Mouse (Mus musculus): Measurements from ENCODE around the gene Snx12. TPM values are rescaled to one million over a fixed set of nuclear protein-coding genes. Genes with fewer than 3 reads are reported as not detected.
"Not testable (repeated sequence)": the region's sequence is repeated elsewhere in the genome, so short reads cannot be mapped to it uniquely, and the experiment has no call there.

The Snx12 gene
- polyA plus RNA-seq, 1 experiment from 2014 or later = 43.3 TPM

- Histone ChIP-seq H3K9me3 (ENCODE audit: control insufficient read depth, low read length) (no peaks in the 10 kb centered on the region), H3K4me3 (ENCODE audit: low read length) (no peak overlapping the region), H3K4me2 (ENCODE audit: low read length) (no peak overlapping the region), H3K36me3 (ENCODE audit: control insufficient read depth, insufficient read depth, low read length) (no peaks in the 10 kb centered on the region), H3K9ac (ENCODE audit: low read depth, low read length) (no peak overlapping the region), H3K27ac (ENCODE audit: low read depth, low read length) (no peak overlapping the region), H3K27me3 (replicated peaks; ENCODE audit: control insufficient read depth, insufficient read depth, low read length) (no peaks in the 10 kb centered on the region), H3K4me1 (ENCODE audit: control insufficient read depth, insufficient read depth, low read depth, low read length) (no peaks in the 10 kb centered on the region)
- 46% methylated on average over 1 of the region's 1 CpGs for WGBS
- ATAC-seq = no peak
Observed at GRCm38 (mm10) chrX:101120546-101120945, 101.8 kb downstream of the Snx12 start.

- 29% methylated on average over 11 of the region's 11 CpGs for WGBS
- peak within 1 kb of the TSS; percentile 38 for H3K4me3 ChIP-seq (ENCODE audit: low read length)
- no peak for ATAC-seq
- no peaks in the 10 kb centered on the region for H3K4me1 ChIP-seq (ENCODE audit: control insufficient read depth, insufficient read depth, low read depth, low read length)
- H3K9me3 ChIP-seq (ENCODE audit: control insufficient read depth, low read length) = no peaks in the 10 kb centered on the region
- H3K27ac ChIP-seq (ENCODE audit: low read depth, low read length) = no peak within 1 kb of the TSS
- peak within 1 kb of the TSS; percentile 27 for H3K9ac ChIP-seq (ENCODE audit: low read depth, low read length)
- no peaks in the 10 kb centered on the region for H3K36me3 ChIP-seq (ENCODE audit: control insufficient read depth, insufficient read depth, low read length)
- no peaks in the 10 kb centered on the region; the same call in 1 of the 2 replicates for H3K27me3 ChIP-seq (replicated peaks; ENCODE audit: control insufficient read depth, insufficient read depth, low read length)
- H3K4me2 ChIP-seq (ENCODE audit: low read length) = peak within 1 kb of the TSS; percentile 69
Observed at GRCm38 (mm10) chrX:101085920-101086319, 136.4 kb downstream of the Snx12 start, which contains the start of gene Slc7a3. Gene Slc7a3 (minus strand): TSS chrX:101086020.

GRCm38 (mm10) chrX:101085211-101085610 is 137.2 kb downstream of the Snx12 start:
- 19% methylated on average over 7 of the region's 9 CpGs for WGBS
- peak overlapping the region; percentile 69 for H3K4me2 ChIP-seq (ENCODE audit: low read length)
- not testable (repeated sequence) for H3K27me3 ChIP-seq (replicated peaks; ENCODE audit: control insufficient read depth, insufficient read depth, low read length); H3K9me3 ChIP-seq (ENCODE audit: control insufficient read depth, low read length); H3K4me1 ChIP-seq (ENCODE audit: control insufficient read depth, insufficient read depth, low read depth, low read length); H3K27ac ChIP-seq (ENCODE audit: low read depth, low read length); H3K9ac ChIP-seq (ENCODE audit: low read depth, low read length); H3K36me3 ChIP-seq (ENCODE audit: control insufficient read depth, insufficient read depth, low read length)
- ATAC-seq = peak; percentile 69; the same call in 1 of the 2 replicates
- H3K4me3 ChIP-seq (ENCODE audit: low read length) = peak overlapping the region; percentile 38

GRCm38 (mm10) chrX:101084192-101084591 is 138.2 kb downstream of the Snx12 start:
- ATAC-seq = no peak
- Histone ChIP-seq H3K9ac (ENCODE audit: low read depth, low read length) (no peak overlapping the region), H3K36me3 (ENCODE audit: control insufficient read depth, insufficient read depth, low read length) (no peaks in the 10 kb centered on the region), H3K4me3 (ENCODE audit: low read length) (no peak overlapping the region; the same call in 1 of the 2 replicates), H3K27me3 (replicated peaks; ENCODE audit: control insufficient read depth, insufficient read depth, low read length) (no peaks in the 10 kb centered on the region; the same call in 1 of the 2 replicates), H3K4me2 (ENCODE audit: low read length) (peak overlapping the region; percentile 69), H3K9me3 (ENCODE audit: control insufficient read depth, low read length) (no peaks in the 10 kb centered on the region), H3K27ac (ENCODE audit: low read depth, low read length) (no peak overlapping the region), H3K4me1 (ENCODE audit: control insufficient read depth, insufficient read depth, low read depth, low read length) (no peaks in the 10 kb centered on the region)
- WGBS = 37% methylated on average over 2 of the region's 2 CpGs

GRCm38 (mm10) chrX:101065245-101065644 is 157.1 kb downstream of the Snx12 start:
- Histone ChIP-seq H3K9me3 (ENCODE audit: control insufficient read depth, low read length) (no peaks in the 10 kb centered on the region), H3K4me3 (ENCODE audit: low read length) (no peak overlapping the region), H3K36me3 (ENCODE audit: control insufficient read depth, insufficient read depth, low read length) (no peaks in the 10 kb centered on the region), H3K4me2 (ENCODE audit: low read length) (no peak overlapping the region), H3K4me1 (ENCODE audit: control insufficient read depth, insufficient read depth, low read depth, low read length) (no peaks in the 10 kb centered on the region), H3K27ac (ENCODE audit: low read depth, low read length) (no peak overlapping the region), H3K27me3 (replicated peaks; ENCODE audit: control insufficient read depth, insufficient read depth, low read length) (no peaks in the 10 kb centered on the region), H3K9ac (ENCODE audit: low read depth, low read length) (no peak overlapping the region)
- WGBS = 70% methylated on average over 1 of the region's 1 CpGs
- no peak for ATAC-seq

- no peak overlapping the region for H3K4me3 ChIP-seq (ENCODE audit: low read length)
- H3K4me1 ChIP-seq (ENCODE audit: control insufficient read depth, insufficient read depth, low read depth, low read length) = no peaks in the 10 kb centered on the region
- H3K27me3 ChIP-seq (replicated peaks; ENCODE audit: control insufficient read depth, insufficient read depth, low read length) = no peaks in the 10 kb centered on the region
- no peak overlapping the region for H3K27ac ChIP-seq (ENCODE audit: low read depth, low read length)
- no peak for ATAC-seq
- no peaks in the 10 kb centered on the region for H3K36me3 ChIP-seq (ENCODE audit: control insufficient read depth, insufficient read depth, low read length)
- WGBS = 47% methylated on average over 2 of the region's 2 CpGs
- H3K9ac ChIP-seq (ENCODE audit: low read depth, low read length) = no peak overlapping the region
- 0 out of 2 replicates have a peak, but pooled peaks cover 3% of the 10 kb centered on the region for H3K9me3 ChIP-seq (ENCODE audit: control insufficient read depth, low read length)
- no peak overlapping the region for H3K4me2 ChIP-seq (ENCODE audit: low read length)
Observed at GRCm38 (mm10) chrX:101063503-101063902, 158.9 kb downstream of the Snx12 start.

GRCm38 (mm10) chrX:101059541-101059940 is 162.8 kb downstream of the Snx12 start, which contains the start of gene Tex11:
Gene Tex11 (minus strand): TSS chrX:101059667.
- no peaks in the 10 kb centered on the region for H3K4me1 ChIP-seq (ENCODE audit: control insufficient read depth, insufficient read depth, low read depth, low read length)
- no peaks in the 10 kb centered on the region for H3K27me3 ChIP-seq (replicated peaks; ENCODE audit: control insufficient read depth, insufficient read depth, low read length)
- H3K27ac ChIP-seq (ENCODE audit: low read depth, low read length) = no peak within 1 kb of the TSS
- H3K4me3 ChIP-seq (ENCODE audit: low read length) = no peak within 1 kb of the TSS
- H3K9me3 ChIP-seq (ENCODE audit: control insufficient read depth, low read length) = 0 out of 2 replicates have a peak, but pooled peaks cover 3% of the 10 kb centered on the region
- no peaks in the 10 kb centered on the region for H3K36me3 ChIP-seq (ENCODE audit: control insufficient read depth, insufficient read depth, low read length)
- ATAC-seq = no peak
- no peak within 1 kb of the TSS for H3K4me2 ChIP-seq (ENCODE audit: low read length)
- H3K9ac ChIP-seq (ENCODE audit: low read depth, low read length) = no peak within 1 kb of the TSS
- 90% methylated on average over 31 of the region's 31 CpGs for WGBS

Other genes with a start within 250 kb of the Snx12 start
- 0.11 TPM in 1 of 2 replicates, not detected in the other for gene Tex11, start 162.9 kb downstream of the Snx12 start, polyA plus RNA-seq (2015; fragmentation: Nextera tagmentation; extraction: Ambion mirVana)
- gene Slc7a3, start 136.5 kb downstream of the Snx12 start, polyA plus RNA-seq (2015; fragmentation: Nextera tagmentation; extraction: Ambion mirVana) = 10.2 and 13.4 TPM in 2 replicates
- 0.70 and 1.1 TPM in 2 replicates for gene Foxo4, start 32.0 kb upstream of the Snx12 start, polyA plus RNA-seq (2015; fragmentation: Nextera tagmentation; extraction: Ambion mirVana)
- gene Gm614, start 41.4 kb upstream of the Snx12 start, polyA plus RNA-seq (2015; fragmentation: Nextera tagmentation; extraction: Ambion mirVana) = not detected in 2 replicates
- gene Il2rg, start 45.7 kb upstream of the Snx12 start, polyA plus RNA-seq (2015; fragmentation: Nextera tagmentation; extraction: Ambion mirVana) = 6.8 and 7.9 TPM in 2 replicates
- gene Gm20489, start 46.5 kb upstream of the Snx12 start, polyA plus RNA-seq (2015; fragmentation: Nextera tagmentation; extraction: Ambion mirVana) = not detected in 2 replicates
- gene Med12, start 51.5 kb upstream of the Snx12 start, polyA plus RNA-seq (2015; fragmentation: Nextera tagmentation; extraction: Ambion mirVana) = 17.6 and 25.2 TPM in 2 replicates
- gene Nlgn3, start 76.6 kb upstream of the Snx12 start, polyA plus RNA-seq (2015; fragmentation: Nextera tagmentation; extraction: Ambion mirVana) = 88.0 and 92.3 TPM in 2 replicates
- gene Gjb1, start 153.8 kb upstream of the Snx12 start, polyA plus RNA-seq (2015; fragmentation: Nextera tagmentation; extraction: Ambion mirVana) = 1.3 and 2.2 TPM in 2 replicates
- gene Zmym3, start 198.3 kb upstream of the Snx12 start, polyA plus RNA-seq (2015; fragmentation: Nextera tagmentation; extraction: Ambion mirVana) = 90.6 and 91.5 TPM in 2 replicates
- gene Nono, start 206.8 kb upstream of the Snx12 start, polyA plus RNA-seq (2015; fragmentation: Nextera tagmentation; extraction: Ambion mirVana) = 256 and 286 TPM in 2 replicates
- gene Itgb1bp2, start 226.5 kb upstream of the Snx12 start, polyA plus RNA-seq (2015; fragmentation: Nextera tagmentation; extraction: Ambion mirVana) = 0.78 and 7.2 TPM in 2 replicates

Data from hindbrain, embryonic 16.5 days (tissue).